Mouse (Mus musculus): ENCODE measurements around the gene Rab4b.
A peak's percentile ranks its signal among the peaks of the same experiment; 100 is the strongest.

Rab4b gene

GRCm38 (mm10) chr7:27185986-27186385 is 7.3 kb upstream of the Rab4b start:
- no peak for ATAC-seq (ENCODE audit: insufficient number of reproducible peaks, low FRiP score, low TSS enrichment)

- no peak for ATAC-seq (ENCODE audit: insufficient number of reproducible peaks, low FRiP score, low TSS enrichment)
Measured at GRCm38 (mm10) chr7:27184964-27185363, 6.3 kb upstream of the Rab4b start.

- ATAC-seq (ENCODE audit: insufficient number of reproducible peaks, low FRiP score, low TSS enrichment): no peak
Measured at GRCm38 (mm10) chr7:27182498-27182897, 3.8 kb upstream of the Rab4b start.

DNA sequence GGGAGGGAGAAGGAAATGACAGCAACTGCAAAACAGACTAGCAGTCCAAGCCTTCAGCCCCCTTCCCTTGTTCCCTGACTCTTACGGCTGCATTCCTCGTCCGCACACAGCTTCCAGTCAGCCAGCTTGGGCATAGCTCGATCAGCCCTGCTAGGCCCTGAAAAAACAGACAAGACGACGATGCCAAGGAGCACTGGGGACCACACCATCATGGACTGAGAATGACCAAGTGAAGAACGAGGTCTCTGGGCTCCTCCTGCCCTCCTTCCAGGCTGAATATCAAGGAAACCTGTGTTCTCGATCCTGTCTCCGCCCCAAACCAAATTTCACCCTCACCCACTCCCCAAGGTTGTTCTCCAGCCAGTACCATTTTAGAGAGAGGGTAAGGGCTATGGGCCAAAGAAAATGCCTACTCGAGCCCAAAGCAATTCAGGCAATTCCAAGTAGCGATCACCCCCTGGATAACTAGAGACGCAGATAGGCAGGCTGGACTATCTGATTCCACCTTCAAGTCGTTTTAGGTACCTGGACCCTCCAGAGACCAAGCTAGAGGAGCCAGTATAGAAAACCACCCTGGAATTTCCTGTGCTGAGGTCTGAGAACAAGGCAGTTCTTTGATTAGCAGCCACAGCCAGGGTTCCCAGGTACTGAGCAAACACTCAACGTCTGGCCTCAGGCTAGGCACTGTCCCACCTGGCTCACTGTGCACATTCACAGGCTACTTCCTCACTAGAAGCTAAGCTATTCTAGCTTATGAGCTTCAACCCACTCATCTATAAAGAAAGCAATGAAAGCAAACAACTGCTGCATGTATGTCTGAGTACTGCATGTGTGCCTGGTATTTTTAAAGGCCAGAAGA is 2.4 kb upstream of the Rab4b start, which contains the start of the genes Gm21983 and Mia:
TSS of gene Gm21983 (minus strand) at position 250 of the 859 bp plus-strand sequence.
TSS of gene Mia (minus strand) at position 321 of the 859 bp plus-strand sequence.
- no peak for ATAC-seq (ENCODE audit: insufficient number of reproducible peaks, low FRiP score, low TSS enrichment)

GRCm38 (mm10) chr7:27180036-27180435 is 1.3 kb upstream of the Rab4b start:
- ATAC-seq (ENCODE audit: insufficient number of reproducible peaks, low FRiP score, low TSS enrichment): no peak

DNA sequence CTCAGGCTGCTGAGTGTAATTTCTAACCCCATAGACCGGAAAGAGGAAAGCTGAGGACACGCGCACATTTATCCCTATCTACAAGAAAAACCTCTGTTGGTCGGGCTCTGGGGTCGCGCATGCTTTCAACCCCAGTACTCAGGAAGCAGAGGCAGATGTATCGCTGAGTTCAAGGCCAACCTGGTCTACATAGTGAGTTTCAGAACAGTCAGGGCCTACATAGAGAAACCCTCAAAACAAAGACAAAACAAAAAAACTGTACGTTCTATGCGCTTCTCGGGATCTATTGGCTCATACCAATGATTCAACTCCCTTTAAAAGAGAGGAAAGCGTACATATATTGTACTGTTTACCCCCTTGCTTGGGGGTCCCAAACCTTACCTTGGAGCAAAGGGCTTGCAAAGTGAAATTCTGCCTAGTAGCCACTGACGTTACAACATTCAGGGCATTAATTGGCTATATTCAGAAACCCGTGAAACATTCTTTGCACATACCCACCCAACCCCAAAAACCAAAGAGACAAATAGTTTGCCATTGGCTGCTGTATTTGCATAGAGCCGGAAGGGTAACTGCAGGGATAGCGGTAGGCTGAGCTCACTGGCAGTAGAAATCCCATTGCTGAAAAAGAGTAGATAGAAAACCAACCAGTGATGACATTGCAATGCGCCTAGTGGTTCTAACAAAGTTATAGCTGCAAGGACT is 672 bp upstream of the Rab4b start:
- ATAC-seq (ENCODE audit: insufficient number of reproducible peaks, low FRiP score, low TSS enrichment): no peak

DNA sequence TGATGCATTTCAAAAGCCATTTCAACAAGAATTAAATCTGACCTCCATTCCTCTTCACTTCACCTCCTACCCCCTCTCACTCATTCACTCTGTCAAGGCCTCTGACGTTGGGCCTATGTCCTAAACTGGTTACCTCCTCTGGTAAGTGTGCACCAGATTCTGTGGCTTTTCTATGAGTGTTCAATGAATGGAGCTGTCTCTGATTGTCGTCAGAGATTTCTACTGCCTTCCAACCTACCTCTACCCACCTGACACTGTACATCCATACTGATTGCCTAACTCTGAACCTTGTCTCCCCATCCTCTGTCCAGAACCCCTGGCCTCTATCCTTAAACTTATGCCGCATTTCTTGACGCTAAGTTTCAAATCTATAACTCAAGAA is 763 bp downstream of the Rab4b start:
- 0 out of 2 replicates have a peak, but pooled peaks have one; percentile 7 for ATAC-seq (ENCODE audit: insufficient number of reproducible peaks, low FRiP score, low TSS enrichment)

DNA sequence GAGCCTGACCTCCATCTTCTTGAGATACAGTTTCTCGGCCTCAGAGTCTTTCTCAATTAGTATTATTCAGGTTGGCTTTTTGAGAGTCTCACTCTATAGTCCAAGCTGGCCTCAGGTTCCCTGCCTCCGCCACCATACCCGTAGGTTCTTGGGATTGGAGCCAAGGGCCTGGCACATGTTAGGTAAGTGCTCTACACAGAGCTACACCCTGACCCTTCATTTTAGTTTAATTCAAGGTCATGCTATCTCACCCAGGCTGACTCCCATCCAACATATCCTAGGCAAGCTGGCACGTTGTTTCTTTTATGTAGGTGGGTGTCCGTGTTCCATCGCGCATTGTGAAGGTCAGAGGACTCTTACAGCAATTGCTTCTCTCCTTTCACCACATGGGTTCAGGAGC is 3.8 kb downstream of the Rab4b start:
- ATAC-seq (ENCODE audit: insufficient number of reproducible peaks, low FRiP score, low TSS enrichment): no peak

- ATAC-seq (ENCODE audit: insufficient number of reproducible peaks, low FRiP score, low TSS enrichment): no peak
Measured at GRCm38 (mm10) chr7:27174496-27174895, 4.2 kb downstream of the Rab4b start.

DNA sequence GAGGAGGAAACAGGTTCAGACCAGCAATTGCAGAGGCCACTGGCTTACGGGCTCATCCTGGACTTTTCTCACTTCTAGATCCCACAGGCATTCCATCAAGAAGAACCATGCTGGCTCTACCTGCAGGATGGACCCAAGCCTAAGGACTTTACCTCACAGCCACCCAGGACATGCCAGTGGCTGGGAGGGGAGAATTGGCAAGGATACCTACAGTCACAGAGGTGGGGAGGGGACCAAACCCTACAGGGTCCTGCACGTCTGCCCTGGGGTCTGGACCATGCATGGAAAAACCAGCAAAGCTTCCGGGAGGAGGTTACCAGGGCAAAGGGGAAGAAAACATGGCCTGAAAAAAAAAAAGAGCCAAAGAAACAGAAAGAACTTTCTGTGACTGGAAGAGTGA is 7.7 kb downstream of the Rab4b start:
- no peak for ATAC-seq (ENCODE audit: insufficient number of reproducible peaks, low FRiP score, low TSS enrichment)

DNA sequence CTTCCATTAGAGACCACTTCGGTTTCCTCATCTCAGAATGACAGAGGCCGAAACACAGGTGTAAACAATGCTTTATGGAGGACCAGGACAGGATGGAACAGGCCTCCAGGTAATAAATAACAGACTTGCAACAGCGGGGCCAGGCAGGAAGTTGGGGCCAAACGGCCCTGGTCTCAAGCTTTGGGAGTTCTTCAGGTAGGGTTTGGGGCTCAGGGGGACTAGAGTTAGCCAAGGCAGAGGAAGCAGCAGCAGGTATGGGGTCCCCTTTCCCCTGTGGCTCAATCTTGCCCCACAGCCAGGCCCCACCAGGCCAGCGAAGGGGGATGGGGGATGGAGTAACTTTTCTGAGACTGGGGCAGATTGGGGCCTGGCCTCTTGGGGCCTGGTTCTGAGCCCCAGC is 10.3 kb downstream of the Rab4b start:
- ATAC-seq (ENCODE audit: insufficient number of reproducible peaks, low FRiP score, low TSS enrichment): no peak

GRCm38 (mm10) chr7:27167475-27168094 is 11.1 kb downstream of the Rab4b start:
- ATAC-seq (ENCODE audit: insufficient number of reproducible peaks, low FRiP score, low TSS enrichment): no peak

GRCm38 (mm10) chr7:27166614-27167474 is 11.9 kb downstream of the Rab4b start, which contains the start of gene Egln2:
Gene Egln2 (minus strand): TSS chr7:27166802.
- peak; percentile 73; the same call in 1 of the 2 replicates for ATAC-seq (ENCODE audit: insufficient number of reproducible peaks, low FRiP score, low TSS enrichment)

- ATAC-seq (ENCODE audit: insufficient number of reproducible peaks, low FRiP score, low TSS enrichment): peak; percentile 24; the same call in 1 of the 2 replicates
Measured at GRCm38 (mm10) chr7:27166229-27166613, 12.5 kb downstream of the Rab4b start.

DNA sequence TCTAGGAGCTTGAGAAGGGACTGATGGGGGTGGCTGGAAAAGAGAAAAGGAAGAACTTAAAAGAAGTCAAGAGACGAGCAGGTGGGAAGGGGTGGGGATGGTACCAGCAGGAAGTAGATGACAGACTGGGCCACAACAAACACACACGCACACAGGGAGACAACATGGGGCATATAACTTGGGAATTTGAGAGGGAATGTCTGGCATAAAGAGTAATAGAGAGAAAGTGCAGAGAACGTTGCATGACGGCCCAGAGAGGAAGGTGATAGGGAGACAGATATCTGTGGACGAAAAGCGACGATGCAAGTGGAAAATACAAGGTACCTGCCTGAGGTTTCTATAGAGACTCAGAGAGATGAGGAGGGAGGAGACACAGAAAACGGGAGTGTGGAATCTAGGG is 13.0 kb downstream of the Rab4b start:
- no peak for ATAC-seq (ENCODE audit: insufficient number of reproducible peaks, low FRiP score, low TSS enrichment)

DNA sequence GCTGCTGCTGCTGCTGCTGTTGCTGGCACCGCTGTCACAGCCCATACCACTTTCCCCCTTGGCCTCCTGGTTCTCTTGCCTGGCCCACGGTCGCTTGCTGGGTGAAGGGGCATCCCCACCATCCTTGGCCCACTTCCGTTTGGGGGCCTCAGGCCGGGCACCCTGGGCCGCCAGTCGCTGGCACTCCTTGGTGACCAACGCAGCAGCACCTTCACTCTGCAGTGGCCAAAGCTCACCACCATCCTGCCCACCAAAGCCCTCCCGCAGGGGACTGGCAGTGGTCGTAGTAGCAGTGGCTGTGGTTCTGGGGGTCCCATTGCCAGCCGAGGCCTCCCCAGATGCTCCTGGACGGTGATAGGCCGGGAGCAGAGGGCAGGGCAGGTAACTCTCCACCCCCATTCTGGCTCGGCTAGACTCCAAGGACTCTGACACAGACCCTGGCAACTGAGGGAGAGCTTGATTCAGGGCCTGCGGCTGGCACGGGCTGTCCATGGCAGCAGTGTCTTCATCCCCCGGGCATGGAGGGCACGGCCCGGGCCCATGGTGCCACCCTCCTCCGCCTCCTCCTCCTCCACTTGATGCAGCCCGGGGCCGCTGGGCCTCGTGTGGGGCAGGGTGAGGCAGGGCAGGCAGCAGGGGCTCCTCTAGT is 13.6 kb downstream of the Rab4b start:
- no peak for ATAC-seq (ENCODE audit: insufficient number of reproducible peaks, low FRiP score, low TSS enrichment)

GRCm38 (mm10) chr7:27164112-27164947 is 14.4 kb downstream of the Rab4b start:
- no peak for ATAC-seq (ENCODE audit: insufficient number of reproducible peaks, low FRiP score, low TSS enrichment)

- no peak for ATAC-seq (ENCODE audit: insufficient number of reproducible peaks, low FRiP score, low TSS enrichment)
Measured at GRCm38 (mm10) chr7:27163450-27163805, 15.3 kb downstream of the Rab4b start.

Measured in cerebellum, adult (tissue).